Mouse (Mus musculus) T-helper 2 cell (primary cell): ENCODE data around the gene Fcgr1.
"Not testable (repeated sequence)": the region's sequence is repeated elsewhere in the genome, so short reads cannot be mapped to it uniquely, and the experiment has no call there.

Experiments
- in situ Hi-C: fragments of 300-600 bp; cut with MboI, MseI; formaldehyde crosslinking; loops from one replicate; pipeline ENCODE4 v1.15.1; 2025; ENCODE audit warnings: high pct_unique_total_duplicates

Fcgr1 gene

DNA sequence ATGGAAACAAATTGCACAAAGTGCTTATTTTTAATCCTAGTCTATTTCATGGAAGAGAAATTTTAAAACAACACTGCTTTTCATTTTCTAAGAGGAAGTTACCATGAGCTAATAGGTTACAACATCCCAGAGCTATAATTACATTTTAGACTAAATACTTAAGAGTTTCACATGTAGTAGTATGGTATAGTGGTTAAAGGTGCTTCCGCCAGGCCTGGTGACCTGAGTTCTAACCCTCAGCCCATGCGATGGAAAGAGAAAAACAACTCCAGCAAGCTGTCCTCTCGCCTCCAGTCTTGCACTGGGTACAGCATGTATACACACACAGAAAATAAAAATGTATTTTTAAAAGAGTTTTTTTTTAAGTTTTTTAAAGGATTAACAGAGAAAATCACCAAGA lies 42.0 kb downstream of the Fcgr1 start:
- in situ Hi-C loops = no loop called here

GRCm38 (mm10) chr3:96250890-96251289 lies 42.9 kb downstream of the Fcgr1 start:
- in situ Hi-C loops = no loop called here

GRCm38 (mm10) chr3:96249034-96249345 lies 44.8 kb downstream of the Fcgr1 start:
- in situ Hi-C loops = no loop called here

GRCm38 (mm10) chr3:96248141-96249033 lies 45.4 kb downstream of the Fcgr1 start:
- in situ Hi-C loops = no loop called here

GRCm38 (mm10) chr3:96247356-96248140 lies 46.2 kb downstream of the Fcgr1 start:
- in situ Hi-C loops = no loop called here

- in situ Hi-C loops = not testable (repeated sequence)
Measured at GRCm38 (mm10) chr3:96246427-96246856, 47.3 kb downstream of the Fcgr1 start, which contains the start of gene Hist2h3c1. Gene Hist2h3c1, plus strand, starts transcription at chr3:96246685.

DNA sequence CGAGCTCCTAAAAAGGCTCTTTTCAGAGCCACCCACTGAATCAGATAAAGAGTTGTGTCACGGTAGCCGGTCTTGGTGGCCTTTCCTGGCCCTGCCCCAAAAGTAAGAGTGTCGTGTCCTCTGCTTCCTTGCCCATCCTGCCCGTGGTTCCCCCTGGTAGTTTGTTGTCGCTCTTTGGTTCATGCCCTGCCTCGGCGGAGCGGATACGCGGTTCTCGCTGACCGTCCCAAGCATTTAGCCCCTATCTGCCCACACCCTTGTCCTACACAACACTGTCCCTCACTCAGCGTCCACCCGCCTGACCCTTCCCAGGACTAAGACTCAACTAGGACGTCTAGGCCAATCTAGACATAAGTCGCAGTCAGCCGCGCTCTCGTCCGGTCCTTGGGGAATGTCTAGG lies 47.8 kb downstream of the Fcgr1 start:
- in situ Hi-C loops = not testable (repeated sequence)

GRCm38 (mm10) chr3:96245003-96245886 lies 48.5 kb downstream of the Fcgr1 start, which contains the start of gene Hist2h2aa1:
Gene Hist2h2aa1, plus strand, starts transcription at chr3:96245497.
- in situ Hi-C loops = not testable (repeated sequence)

DNA sequence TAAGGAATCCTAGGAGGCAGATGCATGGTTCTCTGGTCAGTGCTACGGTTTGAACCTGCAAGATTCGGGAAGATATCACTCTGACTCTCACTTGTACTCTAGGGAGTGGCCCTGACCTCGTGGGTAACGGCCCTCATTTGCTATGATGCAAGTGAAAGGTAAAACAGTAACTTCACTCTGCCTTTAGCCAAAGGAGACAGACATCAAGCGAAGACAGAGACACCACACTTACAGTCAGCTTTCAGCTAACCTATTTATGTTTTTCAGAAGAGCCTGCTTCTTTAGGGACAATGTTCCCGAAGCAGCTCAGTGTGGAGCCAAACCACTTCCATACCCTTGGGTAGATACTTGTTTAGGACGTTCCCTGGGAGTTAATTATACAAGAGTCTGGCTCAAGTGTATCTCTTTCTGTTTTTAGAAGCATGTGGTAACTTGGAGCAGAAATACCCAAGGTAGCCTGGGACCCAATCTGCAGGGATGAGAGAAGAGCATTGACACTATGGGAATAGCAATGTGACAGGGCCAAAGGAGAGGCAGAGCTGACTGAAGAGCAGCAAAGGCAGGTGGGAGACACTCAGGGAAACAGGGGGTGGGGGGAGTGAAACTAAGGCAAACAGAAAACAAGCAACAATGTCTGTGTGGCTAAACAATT lies 49.7 kb downstream of the Fcgr1 start:
- in situ Hi-C loops = no loop called here

DNA sequence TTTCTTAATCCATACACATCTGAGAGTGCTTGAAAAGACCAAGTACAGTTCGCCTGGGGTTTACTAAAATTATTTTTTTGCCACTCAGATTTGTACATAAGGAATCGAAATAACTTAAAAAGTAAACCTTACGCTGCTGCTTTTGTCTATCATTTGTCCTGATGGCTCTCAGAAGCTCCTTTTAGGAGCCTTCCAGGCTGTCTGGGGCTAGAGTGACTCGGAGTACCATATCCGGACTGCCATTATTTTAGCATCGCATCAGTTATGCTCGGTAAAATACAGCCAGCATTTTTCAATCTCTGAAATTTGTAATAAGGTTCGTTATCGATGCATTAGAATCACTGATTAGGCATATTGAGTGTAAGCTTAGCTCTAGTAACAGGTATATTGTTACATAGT lies 53.0 kb downstream of the Fcgr1 start:
- in situ Hi-C loops = no loop called here

- in situ Hi-C loops = not testable (repeated sequence)
Measured at GRCm38 (mm10) chr3:96239949-96240798, 53.6 kb downstream of the Fcgr1 start, which contains the start of gene Hist2h2aa2. Gene Hist2h2aa2, minus strand, starts transcription at chr3:96240276.

GRCm38 (mm10) chr3:96238954-96239793 lies 54.6 kb downstream of the Fcgr1 start, which contains the start of gene Hist2h3c2:
Gene Hist2h3c2, minus strand, starts transcription at chr3:96239127.
- in situ Hi-C loops = not testable (repeated sequence)

- in situ Hi-C loops = no loop called here
Measured at GRCm38 (mm10) chr3:96237904-96238511, 55.8 kb downstream of the Fcgr1 start.

DNA sequence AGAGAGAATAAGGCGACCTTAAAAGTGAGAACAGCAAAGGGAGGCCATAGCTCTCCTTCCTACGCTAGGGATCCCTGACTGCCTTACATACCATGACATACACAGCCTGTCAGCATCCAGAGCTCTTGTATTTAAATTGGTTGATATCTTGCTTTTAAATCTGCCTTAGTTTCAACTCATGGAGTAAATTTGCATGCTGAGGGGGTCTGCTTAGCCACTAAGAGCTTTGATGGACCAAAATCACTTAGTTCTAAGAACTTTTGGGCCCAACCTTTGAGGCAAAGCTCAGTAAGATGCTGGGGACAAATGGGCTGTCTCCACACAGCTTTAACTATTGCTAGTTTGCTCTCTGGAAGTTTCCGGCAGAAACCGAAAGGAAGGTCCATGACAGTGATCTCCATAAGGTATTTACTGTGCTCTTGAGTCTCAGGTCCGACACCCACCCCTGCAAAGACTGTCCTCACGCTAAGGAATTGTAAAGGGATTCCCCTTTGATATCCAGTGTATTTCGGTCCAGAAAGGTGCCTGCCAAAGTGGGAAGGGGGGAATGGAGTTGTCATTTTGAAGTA lies 56.4 kb downstream of the Fcgr1 start:
- in situ Hi-C loops = no loop called here

DNA sequence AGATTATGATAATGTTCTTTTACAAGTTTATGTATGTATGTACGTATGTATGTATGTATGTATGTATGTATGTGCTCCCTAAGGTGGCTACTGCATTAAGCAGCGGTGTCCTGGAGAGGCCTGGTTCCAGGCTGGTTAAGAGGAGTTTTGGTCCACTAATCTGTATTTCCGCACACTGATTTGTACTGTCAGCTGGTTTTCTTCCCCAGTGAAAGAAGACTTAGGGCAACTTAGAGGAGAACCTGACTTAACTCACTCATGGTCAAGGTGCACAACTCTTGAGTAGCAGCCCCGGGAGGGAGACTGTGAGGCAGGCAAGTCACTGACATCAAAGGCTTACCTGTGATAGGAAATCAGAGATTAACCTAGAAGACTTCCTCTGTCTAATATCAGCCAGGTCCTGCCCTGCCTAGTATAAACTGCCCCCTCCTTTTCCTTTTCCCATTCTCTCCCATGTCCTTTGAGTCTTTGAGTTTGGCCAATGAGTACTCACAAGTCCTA lies 56.9 kb downstream of the Fcgr1 start:
- in situ Hi-C loops = no loop called here

- in situ Hi-C loops = no loop called here
Measured at GRCm38 (mm10) chr3:96235836-96236235, 57.9 kb downstream of the Fcgr1 start.

- in situ Hi-C loops = no loop called here
Measured at GRCm38 (mm10) chr3:96234914-96235313, 58.9 kb downstream of the Fcgr1 start.
